Mouse (Mus musculus) common myeloid progenitor, adult 5-6 weeks (primary cell): ENCODE results near the gene Cemip. TPM values are rescaled to one million over a fixed set of nuclear protein-coding genes. Genes with fewer than 3 reads are reported as not detected.

ENCODE experiments used
- ATAC-seq: replicated peaks from 2 replicates; pipeline ENCODE4 v1.8.0; 2016; ENCODE audit warnings: low read depth, mild to moderate bottlenecking, moderate TSS enrichment, inconsistent platforms; ENCODE audit not compliant: poor library complexity, severe bottlenecking
- total RNA-seq: library from RNA; stranded (forward); fragments of 200-1000, 187-1606 nt; gene quantifications from 2 replicates; pipeline ENCODE4 v1.2.3, GENCODE M21; 2017

Gene Cemip
- total RNA-seq, 1 experiment from 2014 or later = not detected

- ATAC-seq = no peak
Measured at GRCm38 (mm10) chr7:83978410-83978809, 107.9 kb downstream of the Cemip start.

- no peak for ATAC-seq
Measured at GRCm38 (mm10) chr7:83976413-83976958, 109.8 kb downstream of the Cemip start.

GRCm38 (mm10) chr7:83975283-83975682 lies 111.0 kb downstream of the Cemip start:
- no peak for ATAC-seq

- no peak for ATAC-seq
Measured at GRCm38 (mm10) chr7:83972485-83972884, 113.8 kb downstream of the Cemip start.

GRCm38 (mm10) chr7:83966047-83966818 lies 120.1 kb downstream of the Cemip start:
- no peak for ATAC-seq

GRCm38 (mm10) chr7:83965181-83965580 lies 121.1 kb downstream of the Cemip start:
- ATAC-seq = no peak

GRCm38 (mm10) chr7:83952511-83952910 lies 133.8 kb downstream of the Cemip start:
- no peak for ATAC-seq

GRCm38 (mm10) chr7:83951327-83951726 lies 135.0 kb downstream of the Cemip start:
- ATAC-seq = no peak

- no peak for ATAC-seq
Measured at GRCm38 (mm10) chr7:83949662-83950061, 136.6 kb downstream of the Cemip start.

GRCm38 (mm10) chr7:83948743-83949142 lies 137.6 kb downstream of the Cemip start:
- no peak for ATAC-seq

GRCm38 (mm10) chr7:83941701-83942101 lies 144.6 kb downstream of the Cemip start:
- no peak for ATAC-seq

- ATAC-seq = no peak
Measured at GRCm38 (mm10) chr7:83940136-83940535, 146.2 kb downstream of the Cemip start.

GRCm38 (mm10) chr7:83939017-83939721 lies 147.1 kb downstream of the Cemip start:
- no peak for ATAC-seq

GRCm38 (mm10) chr7:83921637-83922036 lies 164.7 kb downstream of the Cemip start:
- ATAC-seq = no peak

- no peak for ATAC-seq
Measured at GRCm38 (mm10) chr7:83920241-83920640, 166.1 kb downstream of the Cemip start.

GRCm38 (mm10) chr7:83914566-83914965 lies 171.7 kb downstream of the Cemip start:
- peak; percentile 94 for ATAC-seq

GRCm38 (mm10) chr7:83913995-83914394 lies 172.3 kb downstream of the Cemip start:
- no peak for ATAC-seq

GRCm38 (mm10) chr7:83913405-83913932 lies 172.8 kb downstream of the Cemip start:
- ATAC-seq = no peak

GRCm38 (mm10) chr7:83911909-83912308 lies 174.4 kb downstream of the Cemip start:
- ATAC-seq = peak; percentile 73

GRCm38 (mm10) chr7:83904831-83905230 lies 181.5 kb downstream of the Cemip start:
- peak; percentile 96 for ATAC-seq
